Mouse (Mus musculus): ENCODE data around the gene Fam193a. TPM values are rescaled to one million over a fixed set of nuclear protein-coding genes. Genes with fewer than 3 reads are reported as not detected.

The Fam193a gene
- polyA plus RNA-seq (2021; fragmentation: Nextera tagmentation): 3.9 and 6.3 TPM in 2 replicates
- long read RNA-seq, experiment 1, partial matches to known transcripts: 9 of 11 reads
- long read RNA-seq, experiment 1, other reads (novel, unspliced or antisense): 2 of 11 reads
- long read RNA-seq, experiment 2, partial matches to known transcripts: 8 of 10 reads
- long read RNA-seq, experiment 2, other reads (novel, unspliced or antisense): 2 of 10 reads

GRCm38 (mm10) chr5:34369341-34370021 is at the start of gene Fam193a:
Fam193a (plus strand) TSS chr5:34369933.

GRCm38 (mm10) chr5:34336097-34336774 is 33.5 kb upstream of the Fam193a start, which contains the start of gene Rnf4:
Rnf4 (plus strand) TSS chr5:34336289.

GRCm38 (mm10) chr5:34513466-34514217 is 143.9 kb downstream of the Fam193a start, which contains the start of gene Tnip2:
Tnip2 (minus strand) TSS chr5:34513991.

GRCm38 (mm10) chr5:34525663-34526476 is 156.1 kb downstream of the Fam193a start, which contains the start of gene Sh3bp2:
Sh3bp2 (plus strand) TSS chr5:34525838.

Other genes starting within 250 kb of the Fam193a start
- gene Poln, start 200.5 kb upstream of the Fam193a start, polyA plus RNA-seq (2021; fragmentation: Nextera tagmentation): 0.11 and 0.32 TPM in 2 replicates
- gene Haus3, start 200.4 kb upstream of the Fam193a start, polyA plus RNA-seq (2021; fragmentation: Nextera tagmentation): 7.5 and 8.2 TPM in 2 replicates
- 23.1 and 26.7 TPM in 2 replicates for gene Mxd4, start 182.2 kb upstream of the Fam193a start, polyA plus RNA-seq (2021; fragmentation: Nextera tagmentation)
- 10.6 and 19.8 TPM in 2 replicates for gene Zfyve28, start 81.5 kb upstream of the Fam193a start, polyA plus RNA-seq (2021; fragmentation: Nextera tagmentation)
- 0.27 and 0.28 TPM in 2 replicates for gene Cfap99, start 81.3 kb upstream of the Fam193a start, polyA plus RNA-seq (2021; fragmentation: Nextera tagmentation)
- gene Rnf4, start 33.6 kb upstream of the Fam193a start, polyA plus RNA-seq (2021; fragmentation: Nextera tagmentation): 57.0 and 68.2 TPM in 2 replicates
- 5.8 and 7.6 TPM in 2 replicates for gene Tnip2, start 144.1 kb downstream of the Fam193a start, polyA plus RNA-seq (2021; fragmentation: Nextera tagmentation)
- 0.58 and 1.3 TPM in 2 replicates for gene Sh3bp2, start 155.9 kb downstream of the Fam193a start, polyA plus RNA-seq (2021; fragmentation: Nextera tagmentation)
- 91.9 and 163 TPM in 2 replicates for gene Add1, start 203.7 kb downstream of the Fam193a start, polyA plus RNA-seq (2021; fragmentation: Nextera tagmentation)

Data from left cerebral cortex, adult 6 months (tissue).